Mouse (Mus musculus): ENCODE data around the gene Ambra1.

GRCm38 (mm10) chr2:91930761-91931291 lies 200.9 kb downstream of the Ambra1 start:
- TF ChIP-seq CTCF (IDR thresholded peaks at IDR 0.05; ENCODE audit: insufficient read depth, low read depth, low read length) (no peak), POLR2A (IDR thresholded peaks at IDR 0.05; ENCODE audit: insufficient read depth, low read depth, low read length) (no peak)
